Mouse (Mus musculus) embryonic facial prominence, embryonic 14.5 days (tissue): ENCODE data around the gene Dock4. TPM values are rescaled to one million over a fixed set of nuclear protein-coding genes. Genes with fewer than 3 reads are reported as not detected.

ENCODE experiments used
- ATAC-seq: fragments of 200-750 bp; cut with Nextera tagmentation; 2 replicates; pipeline ENCODE4 v1.8.0; 2017; ENCODE audit warnings: low read depth, moderate number of reproducible peaks, moderate TSS enrichment
- DNase-seq: peaks from one replicate; pipeline ENCODE4 v3.0.0-alpha.2; 2015; ENCODE audit warnings: low spot score
- H3K27ac ChIP-seq: fragments of 300-500 bp; sonication (generic); replicated peaks from 2 replicates; pipeline ENCODE4 v1.5.1; 2014; ENCODE audit warnings: low read depth, mild to moderate bottlenecking, low read length, moderate library complexity
- H3K27me3 ChIP-seq: fragments of 300-500 bp; sonication (generic); replicated peaks from 2 replicates; pipeline ENCODE4 v1.6.1; 2014; ENCODE audit warnings: low read length; ENCODE audit not compliant: control insufficient read depth, insufficient read depth
- H3K36me3 ChIP-seq: fragments of 300-500 bp; sonication (generic); 2 replicates; pipeline ENCODE4 v1.6.1; 2014; ENCODE audit warnings: low read length, mixed read lengths; ENCODE audit not compliant: control insufficient read depth, insufficient read depth
- H3K4me1 ChIP-seq: fragments of 300-500 bp; sonication (generic); 2 replicates; pipeline ENCODE4 v1.6.1; 2014; ENCODE audit warnings: antibody characterized with exemption, low read length; ENCODE audit not compliant: control insufficient read depth, insufficient read depth
- H3K4me2 ChIP-seq: fragments of 300-500 bp; sonication (generic); 2 replicates; pipeline ENCODE4 v1.6.1; 2014; ENCODE audit warnings: low read depth, mild to moderate bottlenecking, low read length, moderate library complexity, mixed read lengths
- H3K4me3 ChIP-seq: fragments of 300-500 bp; sonication (generic); 2 replicates; pipeline ENCODE4 v1.5.1; 2014; ENCODE audit warnings: low read depth, mild to moderate bottlenecking, low read length
- H3K9ac ChIP-seq: fragments of 300-500 bp; sonication (generic); 2 replicates; pipeline ENCODE4 v1.6.1; 2014; ENCODE audit warnings: low read depth, mild to moderate bottlenecking, low read length, moderate library complexity, mixed read lengths
- H3K9me3 ChIP-seq: fragments of 300-500 bp; sonication (generic); 2 replicates; pipeline ENCODE4 v1.6.1; 2016; ENCODE audit warnings: low read length; ENCODE audit not compliant: control insufficient read depth
- WGBS: fragments of 180-500 bp; shearing (Covaris S2); extraction: QIAGEN DNeasy Blood & Tissue Kit; methylation state at CpG from one replicate; pipeline ENCODE4 v1.1.7; 2014; 5-methylcytosine and 5-hydroxymethylcytosine counted together
- polyA plus RNA-seq: library from polyadenylated mRNA; unstranded; fragments of >200 nt; fragmentation: Nextera tagmentation; extraction: Ambion mirVana; gene quantifications from 2 replicates; pipeline ENCODE4 v1.2.1, GENCODE M21; 2014

The Dock4 gene
- polyA plus RNA-seq, 1 experiment from 2014 or later, result 9.2 TPM

DNA sequence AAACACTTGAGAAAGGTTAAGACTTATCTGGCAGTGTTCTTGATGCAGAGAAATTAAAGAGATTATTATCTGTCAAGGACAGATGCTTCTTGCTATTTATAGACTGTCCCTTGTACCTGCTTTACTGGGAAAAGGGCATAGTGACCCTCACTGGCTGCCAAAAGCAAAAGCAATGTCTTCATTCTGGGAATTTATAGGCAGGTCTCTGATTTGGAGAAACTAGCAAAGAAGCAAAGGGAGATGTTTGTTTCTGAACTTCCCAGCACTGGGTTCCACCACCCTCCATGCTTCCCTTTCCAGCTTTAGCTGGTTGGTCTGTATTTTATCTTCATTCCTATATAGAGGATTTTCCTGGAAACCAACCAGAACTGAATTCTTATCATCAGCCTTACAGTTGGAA, 225.0 kb downstream of the Dock4 start:
- no peak overlapping the region for H3K9ac ChIP-seq
- H3K27ac ChIP-seq, result no peak overlapping the region
- DNase-seq (no peak), ATAC-seq (no peak)
- no peaks in the 10 kb centered on the region for H3K9me3 ChIP-seq
- no peaks in the 10 kb centered on the region for H3K4me1 ChIP-seq
- no peak overlapping the region for H3K4me2 ChIP-seq
- H3K36me3 ChIP-seq, result 0 out of 2 replicates have a peak, but pooled peaks cover 3% of the 10 kb centered on the region
- H3K27me3 ChIP-seq, result no peaks in the 10 kb centered on the region
- no peak overlapping the region for H3K4me3 ChIP-seq

DNA sequence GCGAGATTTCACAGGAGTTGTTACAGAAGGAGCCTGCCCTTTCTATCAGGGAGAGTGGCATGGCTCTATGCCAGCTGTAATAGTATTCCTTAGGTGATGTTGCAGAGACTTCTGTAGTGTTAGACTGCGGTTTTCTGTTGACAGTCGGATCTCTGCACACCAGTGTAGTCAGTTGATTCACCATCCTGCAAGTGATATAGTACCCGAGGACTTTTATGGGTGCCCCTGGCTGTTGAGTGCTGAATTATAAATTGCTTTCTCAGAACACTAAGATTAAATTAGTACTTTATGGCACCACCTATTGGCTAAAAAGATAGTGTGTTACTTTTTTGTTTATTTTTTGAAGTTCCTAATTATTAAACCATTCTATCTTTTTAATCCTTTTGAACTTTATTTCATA, 234.0 kb downstream of the Dock4 start:
- Histone ChIP-seq H3K9me3 (no peaks in the 10 kb centered on the region), H3K4me1 (no peaks in the 10 kb centered on the region), H3K27ac (no peak overlapping the region), H3K4me3 (no peak overlapping the region), H3K9ac (no peak overlapping the region), H3K27me3 (no peaks in the 10 kb centered on the region), H3K36me3 (no peaks in the 10 kb centered on the region), H3K4me2 (no peak overlapping the region)
- ATAC-seq (no peak), DNase-seq (peak; percentile 8)
- 78% methylated on average over 4 of the region's 4 CpGs for WGBS

DNA sequence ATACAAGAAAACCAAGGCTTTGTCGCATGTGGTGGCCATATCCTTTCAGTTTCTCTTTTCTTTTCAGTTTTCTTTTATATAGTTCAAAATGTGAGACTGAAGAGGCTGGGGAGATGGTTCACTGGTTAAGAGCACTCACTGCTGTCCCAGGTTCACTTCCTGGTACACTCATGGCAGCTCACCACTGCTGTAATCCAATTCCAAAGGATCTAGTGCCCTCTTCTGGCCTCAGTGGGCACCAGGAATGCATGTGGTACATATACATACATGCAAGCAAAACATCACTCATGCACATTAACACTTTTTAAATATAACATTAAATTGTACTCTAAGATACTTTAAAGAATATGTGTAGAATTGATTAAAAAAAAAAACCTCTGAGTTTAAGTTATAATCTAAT, 234.8 kb downstream of the Dock4 start:
- Histone ChIP-seq H3K4me1 (no peaks in the 10 kb centered on the region), H3K9ac (no peak overlapping the region), H3K4me2 (no peak overlapping the region), H3K27me3 (no peaks in the 10 kb centered on the region), H3K27ac (no peak overlapping the region), H3K4me3 (no peak overlapping the region), H3K9me3 (no peaks in the 10 kb centered on the region), H3K36me3 (no peaks in the 10 kb centered on the region)
- WGBS, result 87% methylated on average over 1 of the region's 1 CpGs
- ATAC-seq, result no peak
- peak; percentile 24 for DNase-seq

DNA sequence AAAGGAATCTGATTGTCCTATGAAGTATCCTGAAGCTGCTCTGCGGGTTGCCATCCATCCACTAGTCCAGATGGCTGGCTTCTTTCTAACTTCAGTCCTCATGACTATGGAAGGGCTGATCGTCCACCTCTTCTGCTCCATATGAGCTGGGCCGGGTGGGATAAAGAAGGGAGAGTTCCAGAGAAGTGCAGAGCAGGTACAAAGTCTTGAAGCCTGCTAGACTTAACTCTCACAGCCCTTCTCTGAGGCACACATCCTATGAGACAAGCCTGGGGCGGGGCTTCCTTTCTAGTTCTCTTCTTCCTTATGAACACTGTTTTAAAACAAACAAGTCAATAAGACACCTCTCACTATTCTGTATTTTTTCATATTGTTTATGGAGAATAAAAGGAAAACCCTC, 245.7 kb downstream of the Dock4 start:
- DNase-seq (no peak), ATAC-seq (no peak)
- Histone ChIP-seq H3K4me3 (no peak overlapping the region), H3K9ac (no peak overlapping the region), H3K27me3 (no peaks in the 10 kb centered on the region), H3K36me3 (no peaks in the 10 kb centered on the region), H3K27ac (no peak overlapping the region), H3K4me2 (no peak overlapping the region), H3K9me3 (no peaks in the 10 kb centered on the region), H3K4me1 (peaks cover 9% of the 10 kb centered on the region; the same call in 1 of the 2 replicates)
- 80% methylated on average over 4 of the region's 4 CpGs for WGBS

DNA sequence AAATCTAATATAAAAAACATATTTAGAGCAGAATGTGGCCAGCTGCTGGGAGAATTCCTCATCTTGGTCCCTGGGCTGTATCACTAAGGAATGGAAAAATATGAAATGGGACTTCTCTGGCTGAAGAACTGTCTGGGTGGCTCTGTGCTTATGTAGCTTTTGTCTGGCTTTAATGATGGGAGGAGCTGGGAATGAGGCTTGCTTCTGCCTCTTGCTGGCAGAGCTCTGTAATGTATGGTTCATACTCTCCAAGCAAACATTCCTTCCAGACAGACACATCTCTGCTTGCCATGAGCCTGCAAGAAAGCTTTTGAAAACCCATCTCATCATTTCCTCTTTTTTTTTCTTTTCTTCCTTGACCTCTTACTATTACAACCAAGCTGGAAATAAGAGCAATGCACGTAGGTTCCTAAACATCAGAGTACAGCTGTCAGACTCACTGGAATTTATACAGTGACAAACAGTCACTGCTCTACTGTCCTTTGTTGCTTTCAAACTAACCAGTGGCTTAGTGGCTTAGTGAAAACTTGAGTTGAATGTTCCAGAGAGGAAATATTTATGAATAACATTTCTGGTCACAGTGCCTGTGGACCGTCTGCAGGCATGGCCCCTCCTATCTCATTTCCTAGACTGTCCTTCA, 248.4 kb downstream of the Dock4 start:
- Histone ChIP-seq H3K4me2 (no peak overlapping the region), H3K4me3 (no peak overlapping the region), H3K4me1 (peaks cover 9% of the 10 kb centered on the region; the same call in 1 of the 2 replicates), H3K36me3 (no peaks in the 10 kb centered on the region), H3K9ac (no peak overlapping the region), H3K27ac (peak overlapping the region; percentile 58), H3K9me3 (no peaks in the 10 kb centered on the region), H3K27me3 (no peaks in the 10 kb centered on the region)
- DNase-seq, result peak; percentile 65
- 33% methylated on average over 2 of the region's 2 CpGs for WGBS
- ATAC-seq, result no peak

DNA sequence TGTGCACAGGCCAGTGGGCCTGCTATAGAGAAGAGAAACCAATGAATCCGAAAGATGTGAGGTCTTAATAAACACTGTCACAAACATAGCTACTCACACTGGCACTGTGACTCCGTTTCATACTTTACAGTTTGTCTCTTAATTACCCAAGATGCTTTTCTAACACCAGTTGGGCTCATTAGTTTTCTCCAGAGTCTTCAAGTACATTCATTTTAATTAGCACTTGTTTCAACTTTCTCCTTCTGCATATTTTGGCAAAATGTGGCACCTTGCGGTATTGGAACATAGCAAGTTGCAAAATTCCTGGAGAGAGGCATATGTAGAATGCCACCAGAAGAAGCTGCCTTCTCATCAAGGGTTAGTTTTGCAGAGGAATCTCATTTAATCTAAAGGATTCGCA, 252.6 kb downstream of the Dock4 start:
- H3K9ac ChIP-seq, result no peak overlapping the region
- no peaks in the 10 kb centered on the region for H3K36me3 ChIP-seq
- no peaks in the 10 kb centered on the region for H3K9me3 ChIP-seq
- no peak overlapping the region for H3K4me2 ChIP-seq
- H3K27me3 ChIP-seq, result no peaks in the 10 kb centered on the region
- peaks cover 9% of the 10 kb centered on the region; the same call in 1 of the 2 replicates for H3K4me1 ChIP-seq
- H3K27ac ChIP-seq, result no peak overlapping the region
- 91% methylated on average over 4 of the region's 4 CpGs for WGBS
- ATAC-seq, result no peak
- DNase-seq, result no peak
- H3K4me3 ChIP-seq, result no peak overlapping the region

DNA sequence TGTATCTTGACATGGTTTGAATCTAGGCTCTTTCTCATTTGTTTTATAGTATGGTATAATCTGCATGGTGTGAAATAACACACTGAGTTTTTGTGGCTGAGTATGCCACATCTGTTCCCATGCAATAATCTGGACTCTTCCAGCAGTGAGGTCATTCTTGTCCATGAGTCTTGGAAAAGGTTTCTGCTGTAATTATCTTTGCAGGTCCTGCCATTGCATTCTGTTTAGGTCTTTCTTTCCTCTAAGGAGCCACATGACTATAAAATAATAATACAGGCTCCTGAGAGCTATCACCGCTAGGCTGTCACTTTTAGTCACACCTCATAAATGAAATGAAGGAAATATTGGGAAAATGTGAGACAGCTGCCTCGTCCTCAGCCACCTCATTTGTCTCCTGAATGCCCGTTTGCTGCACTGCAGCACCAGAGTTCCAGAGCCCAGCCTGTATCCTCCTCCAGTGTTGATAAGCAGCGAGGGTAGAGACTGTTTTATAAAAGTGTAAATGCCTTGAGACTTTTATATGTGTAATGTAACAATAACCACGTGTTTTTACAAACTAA, 256.6 kb downstream of the Dock4 start:
- Histone ChIP-seq H3K27me3 (no peaks in the 10 kb centered on the region), H3K27ac (no peak overlapping the region), H3K9me3 (no peaks in the 10 kb centered on the region), H3K4me3 (no peak overlapping the region), H3K4me2 (no peak overlapping the region), H3K4me1 (no peaks in the 10 kb centered on the region), H3K9ac (no peak overlapping the region), H3K36me3 (no peaks in the 10 kb centered on the region)
- ATAC-seq (no peak), DNase-seq (no peak)
- WGBS, result 76% methylated on average over 5 of the region's 5 CpGs

DNA sequence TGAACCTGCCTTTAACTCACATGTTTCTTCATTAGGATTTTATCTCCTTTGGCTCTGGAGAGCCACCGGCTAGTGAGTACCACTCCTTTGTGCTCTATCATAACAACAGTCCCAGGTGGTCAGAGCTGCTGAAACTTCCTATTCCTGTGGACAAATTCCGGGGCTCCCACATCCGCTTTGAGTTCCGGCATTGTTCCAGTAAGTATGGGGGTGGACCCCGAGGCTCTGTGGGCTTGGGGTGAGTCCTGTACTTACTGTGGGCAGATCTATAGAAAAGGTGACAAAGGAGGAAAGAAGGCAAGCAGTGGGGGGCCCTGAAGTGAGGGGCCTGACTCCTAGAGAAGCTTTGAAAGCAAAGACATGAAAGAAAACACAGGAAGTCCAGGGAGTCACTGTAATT, 258.5 kb downstream of the Dock4 start:
- no peaks in the 10 kb centered on the region for H3K27me3 ChIP-seq
- WGBS, result 53% methylated on average over 5 of the region's 5 CpGs
- ATAC-seq (no peak), DNase-seq (no peak)
- H3K4me3 ChIP-seq, result no peak overlapping the region
- H3K9me3 ChIP-seq, result no peaks in the 10 kb centered on the region
- H3K27ac ChIP-seq, result no peak overlapping the region
- no peaks in the 10 kb centered on the region for H3K4me1 ChIP-seq
- no peak overlapping the region for H3K4me2 ChIP-seq
- H3K9ac ChIP-seq, result no peak overlapping the region
- no peaks in the 10 kb centered on the region for H3K36me3 ChIP-seq

DNA sequence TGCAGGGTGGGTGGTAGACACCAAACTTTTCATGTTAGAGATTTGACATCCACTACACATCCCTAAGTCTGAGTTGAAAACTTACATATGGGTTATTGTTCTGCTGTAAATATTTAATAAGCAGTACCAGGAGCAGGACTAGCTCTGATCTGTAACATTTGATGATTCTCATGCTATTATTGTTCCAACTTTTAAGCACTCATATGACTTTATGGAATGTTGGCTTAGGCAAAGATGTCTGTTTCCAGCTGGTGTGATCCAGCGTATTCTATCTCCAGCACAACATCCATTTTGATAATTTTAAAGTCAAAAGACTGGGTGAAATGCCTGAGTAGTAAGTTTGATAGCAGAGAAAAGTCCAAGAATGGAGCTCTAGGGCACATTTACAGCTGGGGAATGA, 261.4 kb downstream of the Dock4 start:
- Histone ChIP-seq H3K4me2 (no peak overlapping the region), H3K36me3 (no peaks in the 10 kb centered on the region), H3K9ac (no peak overlapping the region), H3K27me3 (no peaks in the 10 kb centered on the region), H3K4me1 (no peaks in the 10 kb centered on the region), H3K4me3 (no peak overlapping the region), H3K9me3 (no peaks in the 10 kb centered on the region), H3K27ac (no peak overlapping the region)
- DNase-seq (no peak), ATAC-seq (no peak)
- 88% methylated on average over 1 of the region's 1 CpGs for WGBS
